Mouse (Mus musculus) forebrain, embryonic 16.5 days (tissue): Measurements from ENCODE around the gene Frmd5. TPM values are rescaled to one million over a fixed set of nuclear protein-coding genes. Genes with fewer than 3 reads are reported as not detected.

Experiments
- ATAC-seq: fragments of 200-750 bp; cut with Nextera tagmentation; 2 replicates; pipeline ENCODE4 v1.8.0; 2017; ENCODE audit warnings: mild to moderate bottlenecking, moderate library complexity
- H3K27ac ChIP-seq: fragments of 300-500 bp; sonication (generic); 2 replicates; pipeline ENCODE4 v1.5.1; 2014; ENCODE audit warnings: low read length, control low read depth
- H3K27me3 ChIP-seq: fragments of 300-500 bp; sonication (generic); replicated peaks from 2 replicates; pipeline ENCODE4 v1.6.1; 2014; ENCODE audit warnings: low read length; ENCODE audit not compliant: control insufficient read depth, insufficient read depth
- H3K36me3 ChIP-seq: fragments of 300-500 bp; sonication (generic); 2 replicates; pipeline ENCODE4 v1.6.1; 2014; ENCODE audit not compliant: control insufficient read depth, insufficient read depth
- H3K4me1 ChIP-seq: fragments of 300-500 bp; sonication (generic); replicated peaks from 2 replicates; pipeline ENCODE4 v1.6.1; 2014; ENCODE audit warnings: low read length; ENCODE audit not compliant: control insufficient read depth, insufficient read depth
- H3K4me2 ChIP-seq: fragments of 300-500 bp; sonication (generic); 2 replicates; pipeline ENCODE4 v1.6.1; 2014; ENCODE audit warnings: mild to moderate bottlenecking, low read length, control low read depth
- H3K4me3 ChIP-seq: fragments of 300-500 bp; sonication (generic); replicated peaks from 2 replicates; pipeline ENCODE4 v1.5.1; 2014; ENCODE audit warnings: mild to moderate bottlenecking, low read length, control low read depth
- H3K9ac ChIP-seq: fragments of 300-500 bp; sonication (generic); replicated peaks from 2 replicates; pipeline ENCODE4 v1.6.1; 2014; ENCODE audit warnings: low read depth, low read length, control low read depth
- H3K9me3 ChIP-seq: fragments of 300-500 bp; sonication (generic); 2 replicates; pipeline ENCODE4 v1.6.1; 2016; ENCODE audit warnings: low read length; ENCODE audit not compliant: control insufficient read depth
- whole genome bisulfite sequencing: fragments of 180-500 bp; shearing (Covaris S2); extraction: QIAGEN DNeasy Blood & Tissue Kit; methylation state at CpG from one replicate; pipeline ENCODE4 v1.1.7; 2014; 5-methylcytosine and 5-hydroxymethylcytosine counted together
- polyA plus RNA-seq: library from polyadenylated mRNA; unstranded; fragments of >200 nt; fragmentation: Nextera tagmentation; extraction: Ambion mirVana; gene quantifications from 2 replicates; pipeline ENCODE4 v1.2.1, GENCODE M21; 2015

Gene Frmd5
- polyA plus RNA-seq, 1 experiment from 2014 or later = 34.9 TPM

DNA sequence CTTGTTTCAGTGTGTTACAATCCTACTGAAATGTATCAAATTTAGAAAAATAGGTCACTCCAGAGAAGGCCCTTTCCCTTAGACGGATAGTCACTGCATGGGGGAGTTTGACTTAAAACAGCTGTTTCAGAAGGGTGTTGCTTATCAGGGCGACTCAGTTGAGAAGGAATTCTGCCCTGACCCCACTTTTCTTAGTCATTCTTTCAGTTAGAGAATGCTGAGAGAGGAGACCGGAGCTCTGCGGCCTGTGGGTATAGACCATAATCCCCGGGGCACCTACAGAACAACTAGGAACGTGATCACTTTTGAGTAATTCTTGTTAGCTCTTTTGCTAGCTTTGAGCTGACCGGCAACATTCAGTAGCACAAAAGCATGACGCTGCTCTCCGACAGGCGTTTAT is 178.6 kb downstream of the Frmd5 start:
- H3K27ac ChIP-seq = no peak overlapping the region
- 64% methylated on average over 10 of the region's 10 CpGs for WGBS

DNA sequence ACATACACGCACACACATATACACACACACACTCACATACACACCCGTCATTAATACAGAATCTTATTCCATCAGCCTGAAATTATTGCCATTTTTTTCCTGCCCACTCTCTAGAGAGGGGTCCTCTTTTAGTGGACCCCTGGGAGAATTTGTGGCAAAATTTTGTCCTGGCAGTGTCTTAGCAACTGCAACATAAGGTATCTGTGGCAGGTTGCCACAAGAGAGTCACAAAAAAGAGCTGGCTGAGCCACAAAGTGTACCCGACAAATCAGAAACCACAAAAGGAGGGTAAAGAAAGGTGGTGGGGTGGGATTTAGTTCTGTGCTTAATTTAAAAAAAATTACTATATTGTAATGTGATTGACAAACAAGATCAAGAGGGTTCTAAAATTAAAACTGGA is 181.0 kb downstream of the Frmd5 start:
- no peak overlapping the region for H3K27ac ChIP-seq
- H3K4me1 ChIP-seq = peaks cover 12% of the 10 kb centered on the region
- no peaks in the 10 kb centered on the region for H3K27me3 ChIP-seq
- no peak for ATAC-seq
- WGBS = 78% methylated on average over 3 of the region's 3 CpGs
- no peak overlapping the region for H3K9ac ChIP-seq
- H3K4me2 ChIP-seq = no peak overlapping the region
- H3K4me3 ChIP-seq = no peak overlapping the region
- H3K9me3 ChIP-seq = no peaks in the 10 kb centered on the region
- H3K36me3 ChIP-seq = no peaks in the 10 kb centered on the region

More for the DNA sequence above, 178.6 kb downstream of the Frmd5 start:
- Histone ChIP-seq H3K4me3 (no peak overlapping the region), H3K4me2 (no peak overlapping the region), H3K9ac (no peak overlapping the region), H3K4me1 (no peaks in the 10 kb centered on the region), H3K9me3 (no peaks in the 10 kb centered on the region), H3K27me3 (no peaks in the 10 kb centered on the region), H3K36me3 (no peaks in the 10 kb centered on the region)
- no peak for ATAC-seq

DNA sequence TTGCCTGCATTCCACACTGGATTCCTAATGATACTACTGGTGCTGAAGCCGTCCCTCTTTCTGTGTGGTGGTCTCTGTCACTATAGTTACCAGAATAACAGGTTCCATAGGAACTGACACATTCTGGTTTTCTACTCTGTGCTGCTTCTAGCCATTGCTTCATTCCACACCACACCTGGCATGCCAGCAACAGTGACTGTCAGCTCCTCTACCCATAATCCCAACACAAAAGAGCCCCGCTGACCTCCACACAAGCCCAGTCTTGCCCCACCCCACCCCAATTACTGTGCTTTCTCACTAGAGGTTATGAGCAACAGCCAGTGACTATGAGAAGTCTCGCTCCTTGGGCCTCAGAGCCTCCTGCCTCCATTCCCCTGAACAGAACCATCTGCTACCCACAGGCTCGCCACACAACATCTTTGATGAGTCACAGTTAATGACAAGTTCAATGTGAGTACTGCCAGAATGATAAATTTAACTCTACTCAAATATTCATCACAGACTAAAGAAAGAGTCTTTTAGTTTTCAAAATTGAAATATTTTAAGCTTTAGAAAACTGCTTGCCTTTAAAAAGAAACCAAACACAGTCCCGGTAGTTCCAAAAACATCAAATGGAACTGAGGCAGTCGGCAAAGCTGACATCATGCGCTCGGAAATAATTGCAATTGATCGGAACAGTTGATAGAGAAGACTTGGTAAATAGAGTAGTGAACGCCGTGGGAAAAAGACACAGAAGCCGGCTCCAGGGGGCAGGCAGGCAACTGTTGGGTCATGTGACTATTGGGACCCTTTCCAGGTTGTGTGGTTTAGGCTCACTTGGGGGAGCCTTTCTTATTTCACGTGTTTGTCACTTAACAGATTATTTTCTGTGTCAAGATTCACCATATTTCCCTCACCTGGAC is 185.4 kb downstream of the Frmd5 start:
- H3K4me2 ChIP-seq = no peak overlapping the region
- H3K9ac ChIP-seq = no peak overlapping the region
- no peak overlapping the region for H3K4me3 ChIP-seq
- ATAC-seq = peak; percentile 67
- peaks cover 16% of the 10 kb centered on the region for H3K4me1 ChIP-seq
- H3K9me3 ChIP-seq = no peaks in the 10 kb centered on the region
- no peaks in the 10 kb centered on the region for H3K36me3 ChIP-seq
- H3K27me3 ChIP-seq = no peaks in the 10 kb centered on the region
- peak overlapping the region; percentile 39; the same call in 1 of the 2 replicates for H3K27ac ChIP-seq
- 14% methylated on average over 13 of the region's 13 CpGs for WGBS

DNA sequence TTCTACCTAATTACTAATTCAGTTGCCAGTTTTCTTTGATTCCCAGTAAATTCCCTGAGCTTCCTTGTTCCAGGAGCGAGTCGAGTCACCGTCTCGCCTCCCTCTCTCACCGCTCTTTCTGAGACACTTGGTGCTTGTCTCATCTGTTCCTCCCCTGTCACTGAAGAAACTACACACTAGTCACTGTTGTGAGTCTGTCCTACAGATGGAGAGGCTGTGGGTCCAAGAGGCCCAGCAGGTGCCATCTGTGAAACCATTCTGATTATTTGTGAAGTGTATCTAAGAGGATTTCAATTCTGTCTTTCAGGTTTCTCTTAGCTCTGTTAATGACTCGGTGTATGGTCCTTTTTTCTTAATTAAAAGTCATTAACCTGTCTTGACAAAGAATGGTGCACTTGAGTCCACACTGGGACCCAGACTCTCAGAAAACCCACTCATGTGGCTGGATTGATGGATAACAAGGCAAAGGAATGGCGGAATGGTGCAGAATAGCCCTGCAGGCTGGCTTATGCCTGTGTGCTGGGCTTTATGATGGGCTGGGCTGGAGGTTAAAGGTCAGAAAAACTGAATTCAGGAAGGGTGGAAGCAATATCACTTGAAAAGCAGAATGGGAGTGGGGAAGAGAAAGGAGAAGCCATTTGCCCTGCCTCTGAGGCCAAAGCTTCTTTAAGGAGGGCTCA is 186.2 kb downstream of the Frmd5 start:
- Histone ChIP-seq H3K36me3 (no peaks in the 10 kb centered on the region), H3K9me3 (no peaks in the 10 kb centered on the region), H3K4me2 (no peak overlapping the region), H3K4me1 (peaks cover 16% of the 10 kb centered on the region), H3K9ac (no peak overlapping the region), H3K27ac (peak overlapping the region; percentile 39; the same call in 1 of the 2 replicates), H3K27me3 (no peaks in the 10 kb centered on the region), H3K4me3 (no peak overlapping the region)
- WGBS = 27% methylated on average over 7 of the region's 7 CpGs
- ATAC-seq = peak; percentile 51

DNA sequence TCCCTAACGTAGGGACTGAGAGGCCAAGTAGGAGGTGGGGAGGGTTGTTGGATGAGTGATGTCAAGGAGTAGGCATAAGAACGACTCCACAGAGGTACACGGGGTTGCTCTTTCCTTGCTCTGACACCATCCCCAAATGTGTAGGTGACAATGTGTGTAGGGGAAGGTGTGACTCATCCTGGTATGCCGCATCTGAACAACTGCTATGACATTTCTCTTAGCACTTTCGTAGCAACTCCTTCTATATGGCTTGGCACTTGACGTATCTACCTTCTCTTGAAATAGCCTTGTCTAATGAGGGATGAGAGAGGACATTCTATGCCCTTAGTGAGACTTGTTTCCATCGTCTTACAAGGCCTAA is 191.7 kb downstream of the Frmd5 start:
- Histone ChIP-seq H3K4me1 (peaks cover 7% of the 10 kb centered on the region; the same call in 1 of the 2 replicates), H3K36me3 (no peaks in the 10 kb centered on the region)
- WGBS = 89% methylated on average over 7 of the region's 7 CpGs

DNA sequence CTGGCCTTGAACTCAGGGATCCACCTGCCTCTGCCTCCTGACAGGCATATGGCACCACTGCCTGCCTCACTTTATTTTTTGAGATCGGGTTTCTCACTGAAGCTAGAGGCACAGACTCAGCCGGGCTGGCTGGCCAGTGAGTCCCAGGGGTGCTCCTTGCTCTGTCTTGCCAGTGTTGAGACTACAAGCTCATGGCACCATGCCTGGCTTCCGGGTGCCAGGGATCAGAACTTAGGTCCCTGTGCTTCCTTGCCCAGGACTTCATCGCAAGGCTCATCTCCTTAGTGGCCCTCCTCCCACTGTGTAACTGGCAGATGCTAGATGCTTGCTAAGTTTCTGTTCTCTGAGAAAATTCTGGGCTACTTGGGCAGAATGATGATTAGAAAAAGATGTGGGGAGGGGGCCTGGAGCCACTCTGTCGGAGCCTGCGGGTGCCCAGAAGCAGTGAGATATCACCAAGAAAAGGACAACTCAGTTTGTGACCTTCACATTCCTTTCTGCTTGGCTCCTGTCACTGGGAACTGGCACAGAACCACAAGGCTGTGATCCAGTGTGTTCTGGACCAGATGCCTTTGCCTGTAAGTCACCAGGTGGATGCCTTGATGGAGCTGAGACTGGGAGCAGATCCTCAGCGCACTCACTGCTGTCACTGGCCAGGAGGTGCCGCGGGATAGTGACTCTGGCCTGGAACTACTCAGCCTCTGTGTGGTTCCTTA is 192.2 kb downstream of the Frmd5 start:
- ATAC-seq = no peak
- WGBS = 84% methylated on average over 9 of the region's 9 CpGs
- H3K27me3 ChIP-seq = no peaks in the 10 kb centered on the region
- H3K27ac ChIP-seq = no peak overlapping the region
- no peak overlapping the region for H3K4me2 ChIP-seq
- H3K4me3 ChIP-seq = no peak overlapping the region
- H3K9me3 ChIP-seq = no peaks in the 10 kb centered on the region
- H3K4me1 ChIP-seq = peaks cover 7% of the 10 kb centered on the region; the same call in 1 of the 2 replicates
- H3K9ac ChIP-seq = no peak overlapping the region
- no peaks in the 10 kb centered on the region for H3K36me3 ChIP-seq

More for the DNA sequence above, 191.7 kb downstream of the Frmd5 start:
- no peaks in the 10 kb centered on the region for H3K9me3 ChIP-seq
- H3K9ac ChIP-seq = no peak overlapping the region
- no peak overlapping the region for H3K27ac ChIP-seq
- ATAC-seq = no peak
- no peak overlapping the region for H3K4me3 ChIP-seq
- H3K4me2 ChIP-seq = no peak overlapping the region
- H3K27me3 ChIP-seq = no peaks in the 10 kb centered on the region

DNA sequence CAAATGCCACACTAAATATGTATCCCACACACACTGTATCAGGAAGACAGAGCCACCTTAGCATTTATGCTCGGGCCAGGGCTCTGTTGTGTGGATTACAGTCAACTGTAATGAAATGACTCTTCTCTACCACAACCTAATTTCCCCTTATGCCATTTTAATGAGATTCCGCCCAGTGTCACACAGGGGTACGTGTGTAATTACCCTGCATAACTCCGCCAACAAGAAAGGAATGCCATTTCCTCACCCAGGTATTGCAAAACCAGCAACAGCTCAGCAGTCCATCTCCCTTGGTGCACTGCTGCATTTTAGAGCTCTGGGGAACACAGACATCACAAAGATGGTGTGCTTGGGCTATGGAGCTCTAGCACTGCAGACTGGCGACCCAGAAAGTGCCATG is 194.8 kb downstream of the Frmd5 start:
- Histone ChIP-seq H3K4me2 (no peak overlapping the region), H3K27me3 (no peaks in the 10 kb centered on the region), H3K4me3 (no peak overlapping the region), H3K27ac (no peak overlapping the region), H3K9me3 (no peaks in the 10 kb centered on the region), H3K9ac (no peak overlapping the region), H3K36me3 (no peaks in the 10 kb centered on the region), H3K4me1 (peaks cover 7% of the 10 kb centered on the region; the same call in 1 of the 2 replicates)
- WGBS = 40% methylated on average over 5 of the region's 5 CpGs
- ATAC-seq = no peak

DNA sequence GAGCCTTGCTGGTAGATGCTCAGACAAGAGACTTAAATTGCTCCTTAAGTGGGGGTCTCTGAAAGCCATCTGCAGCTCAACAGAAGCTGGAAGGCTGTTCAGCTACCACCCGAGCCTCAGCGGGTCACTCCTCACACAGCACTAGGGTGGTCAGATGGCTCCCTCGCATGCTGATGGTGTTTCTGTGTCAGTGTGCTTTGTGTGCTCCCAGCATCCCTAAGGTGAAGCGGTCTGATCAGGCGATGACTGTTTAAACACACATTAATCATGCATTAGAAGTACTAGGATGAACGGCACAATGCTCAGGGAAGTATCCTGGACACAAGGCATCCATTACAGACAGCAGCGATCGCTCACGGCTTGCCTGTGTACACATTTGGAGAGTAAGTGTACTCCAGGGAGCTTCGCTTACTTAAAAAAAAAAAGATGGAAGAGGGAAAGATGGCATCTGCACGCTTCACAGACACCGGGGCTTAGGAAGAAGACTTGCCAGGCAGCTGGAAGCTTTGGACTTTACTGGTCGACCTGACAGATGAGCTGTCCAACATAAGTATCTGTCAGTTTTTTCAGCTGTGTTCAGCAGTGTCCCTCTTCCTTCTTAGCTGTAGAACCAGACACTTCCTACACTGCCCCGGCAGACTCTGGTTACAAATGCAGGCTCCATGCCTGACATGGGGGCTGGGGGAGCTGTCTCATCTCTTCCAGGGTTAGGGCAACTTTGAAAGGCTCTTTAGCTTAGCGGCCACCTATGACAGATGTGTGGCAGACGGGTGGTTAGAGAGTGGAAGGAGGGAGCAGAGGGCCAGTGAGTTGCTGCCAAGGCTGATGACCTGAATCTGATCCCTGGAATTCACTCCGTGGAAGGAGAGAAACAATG is 196.6 kb downstream of the Frmd5 start:
- H3K4me3 ChIP-seq = no peak overlapping the region
- H3K27ac ChIP-seq = no peak overlapping the region
- H3K9me3 ChIP-seq = no peaks in the 10 kb centered on the region
- no peaks in the 10 kb centered on the region for H3K27me3 ChIP-seq
- H3K4me2 ChIP-seq = no peak overlapping the region
- 72% methylated on average over 17 of the region's 17 CpGs for WGBS
- H3K9ac ChIP-seq = no peak overlapping the region
- ATAC-seq = no peak
- H3K4me1 ChIP-seq = peaks cover 7% of the 10 kb centered on the region; the same call in 1 of the 2 replicates
- H3K36me3 ChIP-seq = no peaks in the 10 kb centered on the region
